Mouse (Mus musculus) megakaryocyte, embryonic 14.5 days (primary cell): Measurements from ENCODE around the gene Rbks.

Experiments used
- FLI1 ChIP-seq: IDR thresholded peaks from 2 replicates; pipeline ENCODE4 v1.6.1; 2012; ENCODE audit warnings: low read length, inconsistent platforms, mixed read lengths
- GATA1 ChIP-seq: IDR thresholded peaks from 3 replicates; pipeline ENCODE4 v1.6.1; 2012; ENCODE audit warnings: mixed read lengths, low read length, inconsistent platforms, borderline replicate concordance

GRCm38 (mm10) chr5:31596481-31597429, 100.7 kb downstream of the Rbks start, which contains the start of gene Mrpl33:
- TF ChIP-seq GATA1 (no peak), FLI1 (no peak)
